ENCODE assay signal across 25 mouse cellular contexts in genomic region chr17:84999636-85000035, GRCm38 (mm10). TPM values are rescaled to one million over a fixed set of nuclear protein-coding genes. Genes with fewer than 3 reads are reported as not detected.
DNase-seq lines count a peak whose midpoint lies in the region; ATAC-seq lines count a peak whose summit lies in the region.
"Had no signal": no experiment of that assay in that cellular context is flagged by ENCODE, and none has a peak within 500 bp of the region (broad histone marks: within the 10 kb centered on the region; RNA-seq: fewer than 3 reads in every experiment).

No protein-coding gene starts in this region.

- H3K4me2 ChIP-seq in heart, embryonic 16.5 days (ENCODE audit: low read depth, low read length): peak overlapping the region; percentile 5; the same call in 1 of the 2 replicates
- H3K4me2 ChIP-seq in heart, embryonic 11.5 days: no peak overlapping the region; the same call in 1 of the 2 replicates
- H3K4me2 ChIP-seq: embryonic facial prominence, embryonic 12.5 days; hindbrain, embryonic 15.5 days; midbrain, embryonic 12.5 days; neural tube, embryonic 15.5 days had no signal

- H3K4me3 ChIP-seq in heart, embryonic 16.5 days (ENCODE audit: low read length): no peak overlapping the region
- H3K4me3 ChIP-seq in heart, embryonic 11.5 days (ENCODE audit: low read depth, low read length): no peak overlapping the region
- H3K4me3 ChIP-seq: embryonic facial prominence, embryonic 12.5 days; hindbrain, embryonic 15.5 days; midbrain, embryonic 12.5 days; neural tube, embryonic 15.5 days had no signal

- H3K9ac ChIP-seq in heart, embryonic 16.5 days (ENCODE audit: low read length): no peak overlapping the region
- no peak overlapping the region for H3K9ac ChIP-seq in heart, embryonic 11.5 days (ENCODE audit: low read depth, low read length)
- H3K9ac ChIP-seq: embryonic facial prominence, embryonic 12.5 days; forebrain, postnatal 0 days; hindbrain, embryonic 15.5 days; midbrain, embryonic 12.5 days; neural tube, embryonic 15.5 days had no signal

- intact Hi-C loops in left cerebral cortex, postnatal 36 days (cut with DNase I): no loop called here

- no peaks in the 10 kb centered on the region for H3K9me3 ChIP-seq in heart, embryonic 16.5 days (replicated peaks; ENCODE audit: control insufficient read depth, low read length)
- H3K9me3 ChIP-seq in heart, embryonic 11.5 days (replicated peaks; ENCODE audit: control insufficient read depth, low read length): no peaks in the 10 kb centered on the region
- H3K9me3 ChIP-seq: embryonic facial prominence, embryonic 12.5 days; hindbrain, embryonic 15.5 days; midbrain, embryonic 12.5 days; neural tube, embryonic 15.5 days had no signal

- no peak overlapping the region for H3K27ac ChIP-seq in heart, embryonic 16.5 days (ENCODE audit: low read length)
- no peak overlapping the region for H3K27ac ChIP-seq in heart, embryonic 11.5 days (ENCODE audit: low read depth, low read length)
- H3K27ac ChIP-seq: embryonic facial prominence, embryonic 12.5 days; hindbrain, embryonic 15.5 days; midbrain, embryonic 12.5 days; neural tube, embryonic 15.5 days; stomach, postnatal 0 days had no signal

- peaks cover 8% of the 10 kb centered on the region for H3K4me1 ChIP-seq in heart, embryonic 16.5 days (ENCODE audit: control insufficient read depth, insufficient read depth, low read length)
- H3K4me1 ChIP-seq in heart, embryonic 11.5 days (ENCODE audit: control insufficient read depth, insufficient read depth, low read length): peaks cover 9% of the 10 kb centered on the region
- H3K4me1 ChIP-seq: embryonic facial prominence, embryonic 12.5 days; hindbrain, embryonic 15.5 days; midbrain, embryonic 12.5 days had no signal

- DNase-seq in frontal cortex, postnatal 36 days (ENCODE audit: low spot score in 2 of 2): no peak
- peak; percentile 10 for DNase-seq in layer of hippocampus, adult 9-11 months
- DNase-seq in layer of hippocampus, postnatal 36 days: no peak
- DNase-seq in telencephalon, adult 2 months (ENCODE audit: low read depth, low spot score): peak; percentile 18
- DNase-seq in left cerebral cortex, postnatal 36 days (ENCODE audit: low spot score in 2 of 2): no peak
- DNase-seq: cerebellum, adult 2 months; cerebellum, postnatal 25 days; forebrain, postnatal 0 days; kidney, postnatal 25 days; lung, adult 18-20 months; lung, postnatal 10 days; right cerebral cortex, adult 18-20 months; right cerebral cortex, postnatal 4 days had no signal

- WGBS in heart, embryonic 16.5 days: 38% methylated on average over 10 of the region's 10 CpGs
- WGBS in heart, embryonic 11.5 days (ENCODE audit: insufficient replicate concordance): 53% methylated on average over 10 of the region's 10 CpGs

- peaks cover 5% of the 10 kb centered on the region; the same call in 1 of the 2 replicates for H3K36me3 ChIP-seq in heart, embryonic 16.5 days (ENCODE audit: control insufficient read depth, insufficient read depth)
- no peaks in the 10 kb centered on the region for H3K36me3 ChIP-seq in heart, embryonic 11.5 days (ENCODE audit: control insufficient read depth, insufficient read depth, low read length)

- no peaks in the 10 kb centered on the region for H3K27me3 ChIP-seq in heart, embryonic 16.5 days (ENCODE audit: control insufficient read depth, insufficient read depth, low read length)
- no peaks in the 10 kb centered on the region for H3K27me3 ChIP-seq in heart, embryonic 11.5 days (ENCODE audit: control insufficient read depth, insufficient read depth, low read length)
- H3K27me3 ChIP-seq: embryonic facial prominence, embryonic 12.5 days; hindbrain, embryonic 15.5 days; midbrain, embryonic 12.5 days; neural tube, embryonic 15.5 days; Patski had no signal

- peak; percentile 44 for ATAC-seq in frontal cortex, adult (ENCODE audit: low TSS enrichment)
- no peak for ATAC-seq in heart, embryonic 16.5 days (replicated peaks; ENCODE audit: extremely low read depth, insufficient read depth, low FRiP score)
- ATAC-seq in heart, embryonic 11.5 days (replicated peaks; ENCODE audit: insufficient number of reproducible peaks, low FRiP score, low TSS enrichment): no peak
- ATAC-seq: CD4-positive, CD25-positive, alpha-beta regulatory T cell, adult 4 months; forebrain, postnatal 0 days; intestine, embryonic 16.5 days; Patski had no signal

RNA-seq across cellular contexts. Expression of gene Slc3a1, which starts 28.5 kb away (rescaled TPM):
- polyA plus RNA-seq in heart, embryonic 16.5 days (2015; fragmentation: Nextera tagmentation; extraction: Ambion mirVana): 0.22 and 0.26 TPM in 2 replicates
- 0.17 TPM in 1 of 2 replicates, not detected in the other for polyA plus RNA-seq in heart, embryonic 11.5 days (2014; fragmentation: Nextera tagmentation; extraction: Ambion mirVana)
- under 1 TPM in 1 of 2 experiments, not detected in 1; 0.25 TPM for total RNA-seq in layer of hippocampus, postnatal 36 days (2021)
- total RNA-seq in left cerebral cortex, postnatal 36 days (2021): under 1 TPM; 0.17 to 0.18 TPM
- total RNA-seq: hematopoietic stem cell, adult 5-6 weeks had no signal

RNA-seq across cellular contexts. Expression of gene Ppm1b, which starts 43.1 kb away (rescaled TPM):
- 70.3 and 71.6 TPM in 2 replicates for polyA plus RNA-seq in heart, embryonic 16.5 days (2015; fragmentation: Nextera tagmentation; extraction: Ambion mirVana)
- polyA plus RNA-seq in heart, embryonic 11.5 days (2014; fragmentation: Nextera tagmentation; extraction: Ambion mirVana): 58.9 and 67.1 TPM in 2 replicates
- total RNA-seq in layer of hippocampus, postnatal 36 days (2021): 100 to 1,000 TPM; 131 TPM
- total RNA-seq in left cerebral cortex, postnatal 36 days (2021): 100 to 1,000 TPM; 146 to 152 TPM

Comparison
In these comparisons a context has a peak if more than half of its experiments do, and no peak if none do; other contexts are left out.
1. DNase-seq: peak in layer of hippocampus, adult 9-11 months (single experiment) and telencephalon, adult 2 months (single experiment); none in frontal cortex, postnatal 36 days (0 of 2), layer of hippocampus, postnatal 36 days (0 of 2) and left cerebral cortex, postnatal 36 days (0 of 2).